Mouse (Mus musculus): ENCODE results near the gene Ppm1h. TPM values are rescaled to one million over a fixed set of nuclear protein-coding genes. Genes with fewer than 3 reads are reported as not detected.

Ppm1h gene
- polyA plus RNA-seq, 1 experiment from 2014 or later, result 5.9 TPM

DNA sequence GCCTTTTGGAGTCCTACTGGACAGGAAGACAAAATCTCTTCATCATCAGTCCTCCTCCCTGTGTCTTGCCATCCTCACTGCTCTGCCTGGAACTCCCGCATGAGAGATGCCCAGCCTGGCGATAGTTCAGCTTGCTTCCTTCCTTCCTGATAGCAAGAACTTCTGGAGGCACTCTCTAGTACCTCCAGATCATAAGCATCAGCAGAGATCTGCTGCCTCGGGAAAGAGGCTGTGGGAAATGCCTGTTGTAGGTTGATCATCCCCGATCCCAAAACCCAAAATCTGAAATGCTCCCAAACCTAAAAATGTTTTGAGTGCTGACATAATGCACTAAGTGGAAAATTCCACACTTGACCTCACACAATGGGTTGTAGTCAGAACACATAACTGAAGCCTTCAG lies 198.4 kb downstream of the Ppm1h start:
- Histone ChIP-seq H3K27me3 (ENCODE audit: control insufficient read depth, insufficient read depth, low read length) (no peaks in the 10 kb centered on the region), H3K4me1 (ENCODE audit: control insufficient read depth, insufficient read depth, low read length) (no peaks in the 10 kb centered on the region), H3K4me2 (no peak overlapping the region), H3K9me3 (ENCODE audit: control insufficient read depth, low read length) (no peaks in the 10 kb centered on the region), H3K36me3 (ENCODE audit: control insufficient read depth, insufficient read depth, low read length) (no peaks in the 10 kb centered on the region), H3K9ac (ENCODE audit: low read length) (no peak overlapping the region), H3K27ac (ENCODE audit: low read depth, low read length) (no peak overlapping the region), H3K4me3 (ENCODE audit: low read depth, low read length) (no peak overlapping the region)
- ATAC-seq (ENCODE audit: low FRiP score) (no peak), DNase-seq (ENCODE audit: low spot score, missing footprints) (no peak)
- WGBS, result 84% methylated on average over 4 of the region's 4 CpGs

DNA sequence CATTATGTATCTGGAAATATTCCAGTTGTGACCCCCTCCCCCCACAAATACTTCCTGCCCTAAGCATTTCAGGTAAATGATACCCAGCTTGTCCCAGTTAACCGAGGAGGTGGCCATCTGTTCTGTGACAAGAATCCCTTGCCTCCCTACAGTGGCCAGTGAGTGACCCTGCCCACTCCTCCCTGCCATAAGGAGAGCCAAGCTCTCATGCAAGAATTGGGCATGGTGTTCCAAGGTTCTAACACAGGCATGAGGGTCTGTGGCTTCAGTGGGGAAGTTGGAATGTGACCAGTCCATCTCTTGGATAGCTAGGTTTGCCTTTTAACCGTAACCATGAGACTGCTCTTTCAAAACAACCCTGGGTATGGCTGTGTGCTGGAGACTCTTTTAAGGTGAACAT lies 198.9 kb downstream of the Ppm1h start:
- Histone ChIP-seq H3K4me2 (no peak overlapping the region), H3K27ac (ENCODE audit: low read depth, low read length) (no peak overlapping the region), H3K4me1 (ENCODE audit: control insufficient read depth, insufficient read depth, low read length) (no peaks in the 10 kb centered on the region), H3K9ac (ENCODE audit: low read length) (no peak overlapping the region), H3K27me3 (ENCODE audit: control insufficient read depth, insufficient read depth, low read length) (no peaks in the 10 kb centered on the region), H3K36me3 (ENCODE audit: control insufficient read depth, insufficient read depth, low read length) (no peaks in the 10 kb centered on the region), H3K9me3 (ENCODE audit: control insufficient read depth, low read length) (no peaks in the 10 kb centered on the region), H3K4me3 (ENCODE audit: low read depth, low read length) (no peak overlapping the region)
- WGBS, result 84% methylated on average over 2 of the region's 2 CpGs
- ATAC-seq (ENCODE audit: low FRiP score), result no peak
- DNase-seq (ENCODE audit: low spot score, missing footprints), result no peak

DNA sequence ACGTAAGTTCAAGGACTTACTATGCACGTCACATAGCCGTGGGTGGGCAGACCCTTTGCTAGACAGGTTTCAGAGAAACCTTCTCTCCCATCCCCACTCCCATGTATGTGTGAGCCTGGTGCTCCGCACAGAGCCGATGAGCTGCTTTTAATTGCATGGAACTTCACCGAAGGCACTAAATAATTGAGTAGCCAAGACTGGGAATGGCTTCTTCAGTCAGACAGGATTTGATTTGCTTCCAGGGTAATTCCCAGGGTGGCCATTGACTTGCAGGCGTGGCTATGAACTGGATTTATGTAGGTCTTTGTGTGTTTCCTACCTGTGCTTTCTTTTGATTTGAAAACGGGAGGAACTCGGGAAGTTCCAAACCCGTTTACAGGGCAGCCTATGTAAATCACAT lies 202.9 kb downstream of the Ppm1h start:
- Histone ChIP-seq H3K4me1 (ENCODE audit: control insufficient read depth, insufficient read depth, low read length) (peaks cover 24% of the 10 kb centered on the region), H3K9ac (ENCODE audit: low read length) (no peak overlapping the region), H3K36me3 (ENCODE audit: control insufficient read depth, insufficient read depth, low read length) (no peaks in the 10 kb centered on the region), H3K4me3 (ENCODE audit: low read depth, low read length) (no peak overlapping the region), H3K27ac (ENCODE audit: low read depth, low read length) (no peak overlapping the region), H3K4me2 (no peak overlapping the region), H3K27me3 (ENCODE audit: control insufficient read depth, insufficient read depth, low read length) (no peaks in the 10 kb centered on the region), H3K9me3 (ENCODE audit: control insufficient read depth, low read length) (no peaks in the 10 kb centered on the region)
- 85% methylated on average over 10 of the region's 10 CpGs for WGBS
- DNase-seq (ENCODE audit: low spot score, missing footprints) (no peak), ATAC-seq (ENCODE audit: low FRiP score) (no peak)

GRCm38 (mm10) chr10:122882614-122883013 lies 204.1 kb downstream of the Ppm1h start:
- no peak overlapping the region for H3K4me3 ChIP-seq (ENCODE audit: low read depth, low read length)
- H3K36me3 ChIP-seq (ENCODE audit: control insufficient read depth, insufficient read depth, low read length), result no peaks in the 10 kb centered on the region
- no peaks in the 10 kb centered on the region for H3K9me3 ChIP-seq (ENCODE audit: control insufficient read depth, low read length)
- peaks cover 31% of the 10 kb centered on the region for H3K4me1 ChIP-seq (ENCODE audit: control insufficient read depth, insufficient read depth, low read length)
- WGBS, result 89% methylated on average over 4 of the region's 4 CpGs
- no peak overlapping the region for H3K4me2 ChIP-seq
- ATAC-seq (ENCODE audit: low FRiP score), result no peak
- no peak for DNase-seq (ENCODE audit: low spot score, missing footprints)
- no peaks in the 10 kb centered on the region for H3K27me3 ChIP-seq (ENCODE audit: control insufficient read depth, insufficient read depth, low read length)
- no peak overlapping the region for H3K9ac ChIP-seq (ENCODE audit: low read length)
- no peak overlapping the region for H3K27ac ChIP-seq (ENCODE audit: low read depth, low read length)

DNA sequence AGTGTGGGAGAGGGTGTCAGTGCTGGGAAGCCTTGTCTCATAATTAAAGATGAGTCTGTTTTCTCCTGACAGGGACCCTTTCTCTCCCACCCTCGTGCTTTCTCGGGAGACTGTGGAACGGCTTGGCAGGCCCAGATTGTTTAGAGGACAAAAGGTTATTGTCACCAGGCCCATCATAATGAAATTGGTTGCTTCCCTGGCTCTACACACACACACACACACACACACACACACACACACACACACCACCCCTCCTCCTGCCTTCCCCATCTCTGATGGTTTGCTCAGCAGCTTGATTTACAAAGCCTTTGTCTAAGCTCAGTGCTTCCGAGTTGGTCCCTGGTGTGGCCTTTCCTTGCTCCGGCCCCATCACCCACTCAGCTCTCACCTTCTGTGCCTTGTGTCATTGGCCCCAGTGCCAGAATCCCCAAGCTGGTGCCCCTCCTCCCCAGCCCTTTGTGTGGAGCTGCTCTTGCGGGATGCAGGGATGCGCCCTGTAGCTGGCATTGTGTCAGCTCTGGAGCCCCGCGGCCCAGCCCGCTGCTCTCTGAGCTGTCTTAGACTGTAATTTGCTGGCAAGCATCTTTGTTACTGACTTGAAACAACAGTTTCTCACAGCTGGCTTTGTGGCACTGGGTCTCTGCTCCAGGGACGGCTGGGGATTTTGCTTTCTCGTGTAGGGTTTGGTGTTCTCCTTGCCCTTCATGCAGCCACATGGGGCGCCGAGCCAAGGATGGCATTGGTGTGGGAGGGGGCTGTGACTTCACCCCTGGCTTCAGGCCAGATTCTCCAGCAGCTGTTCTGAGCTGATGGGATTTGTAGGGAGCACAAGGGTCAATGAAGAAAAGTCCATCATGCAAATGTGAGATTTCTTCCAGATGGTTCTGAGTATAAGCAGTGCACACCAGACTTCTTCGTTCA lies 205.5 kb downstream of the Ppm1h start:
- 10% methylated on average over 15 of the region's 15 CpGs for WGBS
- Histone ChIP-seq H3K9me3 (ENCODE audit: control insufficient read depth, low read length) (no peaks in the 10 kb centered on the region), H3K4me3 (ENCODE audit: low read depth, low read length) (no peak overlapping the region), H3K4me1 (ENCODE audit: control insufficient read depth, insufficient read depth, low read length) (peaks cover 37% of the 10 kb centered on the region), H3K27me3 (ENCODE audit: control insufficient read depth, insufficient read depth, low read length) (no peaks in the 10 kb centered on the region), H3K4me2 (peak overlapping the region; percentile 28; the same call in 1 of the 2 replicates), H3K36me3 (ENCODE audit: control insufficient read depth, insufficient read depth, low read length) (no peaks in the 10 kb centered on the region), H3K9ac (ENCODE audit: low read length) (peak overlapping the region; percentile 64), H3K27ac (ENCODE audit: low read depth, low read length) (peak overlapping the region; percentile 97)
- DNase-seq (ENCODE audit: low spot score, missing footprints), result peak; percentile 96
- ATAC-seq (ENCODE audit: low FRiP score), result peak; percentile 86

- Histone ChIP-seq H3K9me3 (ENCODE audit: control insufficient read depth, low read length) (no peaks in the 10 kb centered on the region), H3K4me3 (ENCODE audit: low read depth, low read length) (no peak overlapping the region), H3K27ac (ENCODE audit: low read depth, low read length) (no peak overlapping the region; the same call in none of the 2 replicates), H3K27me3 (ENCODE audit: control insufficient read depth, insufficient read depth, low read length) (no peaks in the 10 kb centered on the region), H3K4me1 (ENCODE audit: control insufficient read depth, insufficient read depth, low read length) (peaks cover 37% of the 10 kb centered on the region), H3K36me3 (ENCODE audit: control insufficient read depth, insufficient read depth, low read length) (no peaks in the 10 kb centered on the region), H3K4me2 (no peak overlapping the region), H3K9ac (ENCODE audit: low read length) (0 out of 2 replicates have a peak overlapping the region, but pooled peaks have one; percentile 16)
- ATAC-seq (ENCODE audit: low FRiP score) (no peak), DNase-seq (ENCODE audit: low spot score, missing footprints) (no peak)
- 86% methylated on average over 5 of the region's 5 CpGs for WGBS
Measured at GRCm38 (mm10) chr10:122885301-122885700, 206.7 kb downstream of the Ppm1h start.

GRCm38 (mm10) chr10:122886055-122886915 lies 207.7 kb downstream of the Ppm1h start:
- H3K27me3 ChIP-seq (ENCODE audit: control insufficient read depth, insufficient read depth, low read length), result no peaks in the 10 kb centered on the region
- H3K27ac ChIP-seq (ENCODE audit: low read depth, low read length), result peak overlapping the region; percentile 73
- no peaks in the 10 kb centered on the region for H3K9me3 ChIP-seq (ENCODE audit: control insufficient read depth, low read length)
- H3K4me2 ChIP-seq, result peak overlapping the region; percentile 34
- 5% methylated on average over 25 of the region's 26 CpGs for WGBS
- ATAC-seq (ENCODE audit: low FRiP score) (peak; percentile 63), DNase-seq (ENCODE audit: low spot score, missing footprints) (peak; percentile 97)
- no peaks in the 10 kb centered on the region for H3K36me3 ChIP-seq (ENCODE audit: control insufficient read depth, insufficient read depth, low read length)
- H3K9ac ChIP-seq (ENCODE audit: low read length), result peak overlapping the region; percentile 55
- H3K4me3 ChIP-seq (ENCODE audit: low read depth, low read length), result no peak overlapping the region
- H3K4me1 ChIP-seq (ENCODE audit: control insufficient read depth, insufficient read depth, low read length), result peaks cover 37% of the 10 kb centered on the region

DNA sequence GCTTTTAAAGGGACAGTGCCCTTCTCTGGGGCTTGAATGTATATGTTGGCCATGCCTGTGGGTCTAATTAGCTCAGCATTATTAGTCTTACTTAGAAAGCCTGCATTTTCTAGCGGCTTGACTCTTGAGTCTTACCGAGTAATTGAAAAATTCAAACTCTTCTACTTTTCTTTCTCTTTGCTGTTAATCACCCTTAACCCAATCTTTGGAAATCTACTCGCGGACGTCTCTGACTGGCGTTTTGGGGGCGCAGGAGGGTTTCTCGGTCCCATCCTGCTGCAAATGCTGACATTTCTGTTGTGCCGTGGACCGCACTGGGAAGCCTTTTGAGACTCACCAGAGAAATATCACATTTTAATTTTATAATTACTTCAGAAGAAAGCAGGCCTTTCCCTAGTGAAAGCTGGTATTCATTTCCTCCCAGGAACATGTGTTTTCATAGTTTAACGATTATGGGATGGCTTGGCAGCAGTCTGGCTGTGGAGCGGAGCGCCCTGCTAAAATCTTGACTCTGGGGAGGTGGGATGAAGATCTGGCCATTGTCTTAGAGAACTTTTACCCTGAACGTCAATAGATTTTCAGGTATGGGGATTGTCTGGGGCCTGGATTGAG lies 208.5 kb downstream of the Ppm1h start:
- no peaks in the 10 kb centered on the region for H3K36me3 ChIP-seq (ENCODE audit: control insufficient read depth, insufficient read depth, low read length)
- peak overlapping the region; percentile 73 for H3K27ac ChIP-seq (ENCODE audit: low read depth, low read length)
- ATAC-seq (ENCODE audit: low FRiP score) (no peak), DNase-seq (ENCODE audit: low spot score, missing footprints) (peak; percentile 93)
- H3K4me3 ChIP-seq (ENCODE audit: low read depth, low read length), result no peak overlapping the region
- WGBS, result 55% methylated on average over 14 of the region's 14 CpGs
- H3K9ac ChIP-seq (ENCODE audit: low read length), result peak overlapping the region; percentile 6
- no peaks in the 10 kb centered on the region for H3K9me3 ChIP-seq (ENCODE audit: control insufficient read depth, low read length)
- peak overlapping the region; percentile 34; the same call in 1 of the 2 replicates for H3K4me2 ChIP-seq
- peaks cover 37% of the 10 kb centered on the region for H3K4me1 ChIP-seq (ENCODE audit: control insufficient read depth, insufficient read depth, low read length)
- no peaks in the 10 kb centered on the region for H3K27me3 ChIP-seq (ENCODE audit: control insufficient read depth, insufficient read depth, low read length)

All from midbrain, embryonic 11.5 days (tissue).